Mouse (Mus musculus): ENCODE data around the gene Usp10. TPM values are rescaled to one million over a fixed set of nuclear protein-coding genes. Genes with fewer than 3 reads are reported as not detected.

Gene Usp10
- polyA plus RNA-seq, 1 experiment from 2014 or later: 120 TPM

DNA sequence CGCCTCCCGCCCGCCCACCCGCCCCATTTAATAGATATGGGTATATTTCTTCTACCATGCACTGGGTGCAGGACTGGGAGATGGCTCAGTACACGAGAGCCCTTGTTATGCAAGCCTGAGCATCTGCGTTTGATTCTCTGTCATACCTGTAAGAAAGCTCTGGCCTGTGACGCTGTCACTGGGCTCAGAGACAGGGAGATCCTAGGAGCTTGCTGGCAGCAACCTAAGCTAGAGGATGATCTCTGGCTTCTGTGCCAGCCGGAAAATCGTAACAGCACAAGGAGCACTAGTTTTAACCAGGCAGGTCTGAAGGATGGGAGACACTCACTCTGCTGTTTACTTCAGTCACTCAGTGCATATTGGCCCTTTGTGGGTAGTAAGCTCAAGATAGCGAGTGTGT lies 33.5 kb downstream of the Usp10 start:
- H3K9ac ChIP-seq (ENCODE audit: low read depth, low read length): no peak overlapping the region
- no peak for ATAC-seq
- no peak overlapping the region for H3K4me2 ChIP-seq (ENCODE audit: low read length)
- H3K4me1 ChIP-seq (ENCODE audit: control insufficient read depth, insufficient read depth, low read depth, low read length): peaks cover 2% of the 10 kb centered on the region
- WGBS: 89% methylated on average over 10 of the region's 10 CpGs
- no peak overlapping the region for H3K4me3 ChIP-seq (ENCODE audit: low read length)
- H3K36me3 ChIP-seq (ENCODE audit: control insufficient read depth, insufficient read depth, low read length): peaks cover 13% of the 10 kb centered on the region
- no peaks in the 10 kb centered on the region for H3K27me3 ChIP-seq (replicated peaks; ENCODE audit: control insufficient read depth, insufficient read depth, low read length)
- no peak overlapping the region for H3K27ac ChIP-seq (ENCODE audit: low read depth, low read length)
- H3K9me3 ChIP-seq (ENCODE audit: control insufficient read depth, low read length): no peaks in the 10 kb centered on the region

DNA sequence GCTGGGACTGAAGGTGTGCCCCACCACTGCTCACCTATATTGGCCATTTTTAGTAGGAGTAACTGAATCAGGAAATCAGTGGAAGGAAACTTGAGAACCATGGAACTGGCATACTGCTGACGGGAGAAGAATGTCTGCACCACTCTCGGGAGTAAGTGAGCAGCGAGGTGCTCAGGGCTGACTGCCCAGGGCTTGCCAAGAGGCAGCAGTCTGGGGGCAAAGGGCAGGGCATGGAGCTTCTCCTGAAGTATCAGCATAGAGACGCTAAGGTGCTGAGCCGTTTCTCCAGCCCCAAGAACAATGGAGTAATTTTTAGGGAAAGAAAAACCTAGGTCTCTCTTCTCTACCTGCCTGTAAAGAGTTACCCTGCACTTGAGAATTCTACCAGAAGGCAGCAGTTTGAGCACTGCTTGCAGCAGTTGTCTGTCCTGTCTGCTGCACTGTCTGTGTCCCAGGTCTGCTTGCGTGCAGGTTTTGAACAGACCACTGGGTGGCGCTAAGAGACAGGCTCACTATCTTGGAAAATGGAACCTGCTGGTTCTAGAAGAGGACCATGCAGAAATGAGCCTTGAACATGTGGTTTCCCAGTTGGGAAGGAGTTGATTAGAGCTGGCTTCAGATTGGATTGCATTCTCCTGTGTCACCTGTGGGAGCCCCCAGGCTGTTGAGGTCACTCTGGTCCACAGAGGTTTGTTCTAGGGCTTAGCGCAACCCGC lies 34.1 kb downstream of the Usp10 start:
- H3K9me3 ChIP-seq (ENCODE audit: control insufficient read depth, low read length): no peaks in the 10 kb centered on the region
- peaks cover 2% of the 10 kb centered on the region for H3K4me1 ChIP-seq (ENCODE audit: control insufficient read depth, insufficient read depth, low read depth, low read length)
- H3K27ac ChIP-seq (ENCODE audit: low read depth, low read length): no peak overlapping the region
- peaks cover 16% of the 10 kb centered on the region for H3K36me3 ChIP-seq (ENCODE audit: control insufficient read depth, insufficient read depth, low read length)
- H3K4me3 ChIP-seq (ENCODE audit: low read length): no peak overlapping the region
- peak; percentile 74 for ATAC-seq
- no peaks in the 10 kb centered on the region for H3K27me3 ChIP-seq (replicated peaks; ENCODE audit: control insufficient read depth, insufficient read depth, low read length)
- no peak overlapping the region for H3K9ac ChIP-seq (ENCODE audit: low read depth, low read length)
- 64% methylated on average over 9 of the region's 9 CpGs for WGBS
- H3K4me2 ChIP-seq (ENCODE audit: low read length): no peak overlapping the region

DNA sequence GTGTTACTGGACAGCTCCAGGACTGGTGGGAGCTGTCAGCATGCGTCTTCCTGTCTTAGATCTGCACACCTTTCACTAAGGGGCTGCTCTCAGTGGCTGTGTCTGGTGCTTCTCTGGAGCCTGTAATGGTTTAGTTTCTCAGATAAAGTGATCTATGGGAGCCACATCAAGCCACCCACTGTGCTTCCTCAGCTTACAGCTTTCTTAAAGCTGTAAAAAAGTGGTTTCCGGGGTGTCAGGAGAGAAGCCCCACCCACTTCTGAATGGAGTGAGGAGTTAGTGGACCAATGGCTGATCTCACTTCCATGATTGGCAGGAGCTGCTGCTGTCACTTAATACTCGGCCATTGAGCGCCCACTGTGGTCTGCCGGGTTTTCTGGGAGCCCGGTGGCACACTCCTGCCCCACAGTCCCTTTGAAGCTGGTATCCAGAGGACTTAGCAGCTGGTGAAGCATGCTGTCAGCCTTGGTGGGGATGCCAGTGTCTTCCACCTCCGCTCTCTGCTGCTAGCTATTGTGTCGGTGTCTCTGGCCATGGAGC lies 36.2 kb downstream of the Usp10 start:
- Histone ChIP-seq H3K27me3 (replicated peaks; ENCODE audit: control insufficient read depth, insufficient read depth, low read length) (no peaks in the 10 kb centered on the region), H3K4me3 (ENCODE audit: low read length) (no peak overlapping the region), H3K9me3 (ENCODE audit: control insufficient read depth, low read length) (no peaks in the 10 kb centered on the region), H3K27ac (ENCODE audit: low read depth, low read length) (no peak overlapping the region), H3K4me1 (ENCODE audit: control insufficient read depth, insufficient read depth, low read depth, low read length) (no peaks in the 10 kb centered on the region; the same call in 1 of the 2 replicates), H3K9ac (ENCODE audit: low read depth, low read length) (no peak overlapping the region), H3K36me3 (ENCODE audit: control insufficient read depth, insufficient read depth, low read length) (peaks cover 29% of the 10 kb centered on the region), H3K4me2 (ENCODE audit: low read length) (no peak overlapping the region)
- ATAC-seq: no peak
- WGBS: 80% methylated on average over 8 of the region's 8 CpGs

DNA sequence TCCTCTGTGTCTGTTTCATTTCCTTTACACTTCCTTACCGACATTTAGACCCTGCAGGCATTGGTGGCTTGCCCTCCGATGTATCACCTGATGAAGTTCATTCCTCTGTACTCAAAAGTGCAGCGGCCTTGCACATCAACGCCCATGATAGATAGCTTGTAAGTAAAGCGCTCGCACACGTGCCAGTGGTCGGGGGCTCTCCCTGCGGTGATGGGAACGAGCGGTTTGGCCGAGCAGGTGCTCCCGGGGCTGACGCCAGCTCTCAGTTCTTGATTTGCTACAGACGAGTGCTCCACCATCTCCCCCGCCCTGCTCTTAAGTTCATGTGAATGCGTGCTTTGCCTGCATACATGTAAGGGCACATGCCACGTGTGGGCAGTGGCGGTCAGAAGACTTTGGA lies 37.5 kb downstream of the Usp10 start:
- Histone ChIP-seq H3K9ac (ENCODE audit: low read depth, low read length) (no peak overlapping the region), H3K4me2 (ENCODE audit: low read length) (no peak overlapping the region), H3K4me1 (ENCODE audit: control insufficient read depth, insufficient read depth, low read depth, low read length) (no peaks in the 10 kb centered on the region; the same call in 1 of the 2 replicates), H3K9me3 (ENCODE audit: control insufficient read depth, low read length) (no peaks in the 10 kb centered on the region), H3K4me3 (ENCODE audit: low read length) (no peak overlapping the region), H3K36me3 (ENCODE audit: control insufficient read depth, insufficient read depth, low read length) (peaks cover 23% of the 10 kb centered on the region), H3K27me3 (replicated peaks; ENCODE audit: control insufficient read depth, insufficient read depth, low read length) (no peaks in the 10 kb centered on the region), H3K27ac (ENCODE audit: low read depth, low read length) (no peak overlapping the region)
- no peak for ATAC-seq
- 79% methylated on average over 19 of the region's 19 CpGs for WGBS

DNA sequence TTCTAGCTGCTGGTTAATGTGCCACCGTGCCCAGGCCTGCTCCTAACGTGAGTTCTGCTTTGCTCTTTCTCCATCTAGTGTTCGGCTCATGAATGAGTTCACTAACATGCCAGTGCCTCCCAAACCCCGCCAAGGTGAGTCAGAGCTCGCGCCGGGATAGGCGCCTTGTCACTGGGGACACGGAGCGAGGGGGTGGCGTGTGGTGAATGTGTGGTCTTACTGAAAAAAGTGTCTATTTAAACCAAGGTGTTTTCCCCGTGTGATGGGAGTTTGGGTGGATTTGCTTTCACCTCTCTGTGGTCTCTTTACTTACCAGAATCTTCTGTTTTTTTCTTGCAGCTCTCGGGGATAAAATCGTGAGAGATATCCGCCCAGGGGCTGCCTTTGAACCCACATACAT lies 38.2 kb downstream of the Usp10 start:
- peaks cover 26% of the 10 kb centered on the region for H3K36me3 ChIP-seq (ENCODE audit: control insufficient read depth, insufficient read depth, low read length)
- H3K9ac ChIP-seq (ENCODE audit: low read depth, low read length): no peak overlapping the region
- no peaks in the 10 kb centered on the region for H3K9me3 ChIP-seq (ENCODE audit: control insufficient read depth, low read length)
- H3K4me1 ChIP-seq (ENCODE audit: control insufficient read depth, insufficient read depth, low read depth, low read length): no peaks in the 10 kb centered on the region; the same call in 1 of the 2 replicates
- 71% methylated on average over 15 of the region's 15 CpGs for WGBS
- H3K4me3 ChIP-seq (ENCODE audit: low read length): no peak overlapping the region
- no peak overlapping the region for H3K4me2 ChIP-seq (ENCODE audit: low read length)
- no peak overlapping the region for H3K27ac ChIP-seq (ENCODE audit: low read depth, low read length)
- H3K27me3 ChIP-seq (replicated peaks; ENCODE audit: control insufficient read depth, insufficient read depth, low read length): no peaks in the 10 kb centered on the region
- no peak for ATAC-seq

DNA sequence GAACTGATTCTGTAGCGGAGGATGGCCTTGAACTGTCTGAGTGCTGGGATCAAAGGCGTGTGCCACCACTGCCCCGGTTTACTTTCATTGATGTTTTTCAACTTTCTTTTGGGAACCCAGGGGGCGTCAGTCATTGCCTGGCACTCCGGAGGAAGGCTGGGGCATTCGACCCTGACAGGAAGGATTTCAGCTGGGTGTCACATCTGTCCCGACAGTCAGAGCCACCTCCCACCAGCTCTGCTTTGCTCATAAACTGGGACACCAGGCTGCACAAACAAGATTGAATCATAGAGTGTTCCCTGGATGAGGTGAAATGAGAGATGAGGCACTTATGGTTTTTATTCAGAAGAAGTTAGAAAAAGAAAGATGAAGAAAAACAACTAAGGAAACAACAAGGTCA lies 42.1 kb downstream of the Usp10 start:
- H3K4me1 ChIP-seq (ENCODE audit: control insufficient read depth, insufficient read depth, low read depth, low read length): no peaks in the 10 kb centered on the region; the same call in 1 of the 2 replicates
- no peak overlapping the region for H3K4me3 ChIP-seq (ENCODE audit: low read length)
- no peak overlapping the region for H3K27ac ChIP-seq (ENCODE audit: low read depth, low read length)
- no peaks in the 10 kb centered on the region for H3K9me3 ChIP-seq (ENCODE audit: control insufficient read depth, low read length)
- H3K36me3 ChIP-seq (ENCODE audit: control insufficient read depth, insufficient read depth, low read length): peaks cover 55% of the 10 kb centered on the region
- no peak overlapping the region for H3K9ac ChIP-seq (ENCODE audit: low read depth, low read length)
- 74% methylated on average over 7 of the region's 7 CpGs for WGBS
- no peaks in the 10 kb centered on the region for H3K27me3 ChIP-seq (replicated peaks; ENCODE audit: control insufficient read depth, insufficient read depth, low read length)
- no peak overlapping the region for H3K4me2 ChIP-seq (ENCODE audit: low read length)
- ATAC-seq: no peak

DNA sequence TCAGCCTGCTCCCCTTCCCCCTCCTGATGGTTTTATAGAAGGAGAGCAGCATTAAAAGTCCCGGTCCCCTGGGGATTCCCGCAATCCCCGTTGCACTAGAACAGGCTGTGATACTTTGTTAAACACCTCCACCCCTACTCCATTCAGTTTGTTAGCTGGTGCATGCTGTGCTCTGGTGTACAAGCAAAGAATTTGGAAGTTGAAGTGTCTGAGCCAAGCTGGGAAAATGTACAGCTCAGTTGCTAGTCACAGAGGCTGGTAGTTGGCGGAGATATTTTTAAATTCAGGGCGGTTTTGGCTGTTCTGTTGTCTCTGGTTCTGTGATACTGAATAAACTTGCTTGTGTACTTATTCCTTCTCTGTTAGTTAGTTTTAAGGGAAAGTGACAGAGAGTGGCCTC lies 42.6 kb downstream of the Usp10 start:
- 67% methylated on average over 5 of the region's 5 CpGs for WGBS
- H3K36me3 ChIP-seq (ENCODE audit: control insufficient read depth, insufficient read depth, low read length): peaks cover 57% of the 10 kb centered on the region
- no peaks in the 10 kb centered on the region; the same call in 1 of the 2 replicates for H3K4me1 ChIP-seq (ENCODE audit: control insufficient read depth, insufficient read depth, low read depth, low read length)
- no peak overlapping the region for H3K9ac ChIP-seq (ENCODE audit: low read depth, low read length)
- H3K27me3 ChIP-seq (replicated peaks; ENCODE audit: control insufficient read depth, insufficient read depth, low read length): no peaks in the 10 kb centered on the region
- no peak overlapping the region for H3K4me2 ChIP-seq (ENCODE audit: low read length)
- H3K4me3 ChIP-seq (ENCODE audit: low read length): no peak overlapping the region
- no peak for ATAC-seq
- H3K27ac ChIP-seq (ENCODE audit: low read depth, low read length): no peak overlapping the region
- H3K9me3 ChIP-seq (ENCODE audit: control insufficient read depth, low read length): no peaks in the 10 kb centered on the region

DNA sequence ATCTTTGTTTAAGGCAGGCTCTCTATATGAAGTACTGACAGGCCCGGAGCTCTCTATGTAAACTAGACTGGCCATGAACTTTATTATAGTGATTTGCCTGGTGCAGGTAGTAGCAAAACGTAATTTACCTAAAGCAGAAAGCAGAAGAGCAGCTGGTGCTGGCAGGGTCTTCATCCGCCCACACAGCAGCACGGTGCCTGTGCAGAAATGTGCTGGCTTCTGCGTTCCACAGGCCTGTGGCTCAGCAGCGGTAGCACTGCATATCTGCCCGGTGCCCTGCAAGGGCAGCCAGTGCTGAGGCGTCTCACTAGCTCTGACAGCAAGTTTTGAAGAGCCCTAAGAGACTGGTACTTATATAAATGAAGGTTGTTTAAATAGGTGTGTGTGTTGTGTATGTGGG lies 45.2 kb downstream of the Usp10 start:
- no peaks in the 10 kb centered on the region for H3K4me1 ChIP-seq (ENCODE audit: control insufficient read depth, insufficient read depth, low read depth, low read length)
- WGBS: 94% methylated on average over 8 of the region's 8 CpGs
- no peak overlapping the region for H3K27ac ChIP-seq (ENCODE audit: low read depth, low read length)
- H3K36me3 ChIP-seq (ENCODE audit: control insufficient read depth, insufficient read depth, low read length): peaks cover 49% of the 10 kb centered on the region
- H3K27me3 ChIP-seq (replicated peaks; ENCODE audit: control insufficient read depth, insufficient read depth, low read length): no peaks in the 10 kb centered on the region
- no peak overlapping the region for H3K4me3 ChIP-seq (ENCODE audit: low read length)
- no peak overlapping the region for H3K4me2 ChIP-seq (ENCODE audit: low read length)
- no peak overlapping the region for H3K9ac ChIP-seq (ENCODE audit: low read depth, low read length)
- ATAC-seq: no peak
- no peaks in the 10 kb centered on the region for H3K9me3 ChIP-seq (ENCODE audit: control insufficient read depth, low read length)

DNA sequence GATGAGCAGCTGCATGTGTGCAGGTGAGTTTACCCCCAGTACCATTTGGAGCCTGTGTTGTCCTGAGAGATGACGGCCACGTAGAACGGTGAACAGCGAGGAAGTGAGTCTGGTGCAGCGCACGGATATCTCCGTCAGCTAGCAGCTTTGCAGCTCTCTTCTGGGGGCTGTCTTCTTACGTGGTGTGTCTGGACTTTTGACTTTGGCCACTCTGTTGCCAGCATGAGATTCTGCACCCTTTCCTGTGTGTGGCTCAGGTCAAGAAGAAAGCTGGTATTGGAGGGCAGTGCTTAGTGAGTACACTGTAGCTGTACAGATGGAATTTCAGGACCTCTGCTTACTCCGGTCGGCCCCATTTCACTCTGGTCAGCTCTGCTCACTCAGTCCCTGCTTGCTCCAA lies 47.9 kb downstream of the Usp10 start:
- Histone ChIP-seq H3K4me3 (ENCODE audit: low read length) (no peak overlapping the region), H3K4me2 (ENCODE audit: low read length) (no peak overlapping the region), H3K9me3 (ENCODE audit: control insufficient read depth, low read length) (no peaks in the 10 kb centered on the region), H3K36me3 (ENCODE audit: control insufficient read depth, insufficient read depth, low read length) (peaks cover 33% of the 10 kb centered on the region), H3K4me1 (ENCODE audit: control insufficient read depth, insufficient read depth, low read depth, low read length) (no peaks in the 10 kb centered on the region), H3K9ac (ENCODE audit: low read depth, low read length) (no peak overlapping the region), H3K27ac (ENCODE audit: low read depth, low read length) (no peak overlapping the region), H3K27me3 (replicated peaks; ENCODE audit: control insufficient read depth, insufficient read depth, low read length) (no peaks in the 10 kb centered on the region)
- no peak for ATAC-seq
- 96% methylated on average over 10 of the region's 10 CpGs for WGBS

Measured in hindbrain, embryonic 16.5 days (tissue).